Mouse (Mus musculus): ENCODE measurements around the gene Rabepk. TPM values are rescaled to one million over a fixed set of nuclear protein-coding genes. Genes with fewer than 3 reads are reported as not detected.
"Not testable (repeated sequence)": the region's sequence is repeated elsewhere in the genome, so short reads cannot be mapped to it uniquely, and the experiment has no call there.

The Rabepk gene
- total and polyA plus RNA-seq, 3 experiments: 62.1 to 88.4 (median 68.8) TPM

GRCm38 (mm10) chr2:34804172-34804571 is 4.5 kb upstream of the Rabepk start:
- Histone ChIP-seq H3K4me3 (replicated peaks in 1 of 3; ENCODE audit: low read depth in 2 of 3, low read length in 2 of 3, poor library complexity in 1 of 3) (no peak overlapping the region), H3K4me2 (ENCODE audit: insufficient read depth, low read depth, poor library complexity, severe bottlenecking) (peak overlapping the region; percentile 79; the same call in 1 of the 2 replicates), H3K9ac (ENCODE audit: insufficient read depth, low read depth) (peak overlapping the region; percentile 29; the same call in 1 of the 2 replicates), H3K27ac (ENCODE audit: insufficient read depth, low read depth) (no peak overlapping the region), H3K36me3 (replicated peaks in 1 of 2; ENCODE audit: control insufficient read depth in 1 of 2, insufficient read depth in 1 of 2, low read length in 1 of 2) (peaks cover 22 to 47% of the 10 kb centered on the region in 2 experiments), H3K4me1 (ENCODE audit: control insufficient read depth in 1 of 2, insufficient read depth in 2 of 2) (peaks cover 8 to 47% of the 10 kb centered on the region in 2 experiments), H3K9me3 (replicated peaks; ENCODE audit: low read length) (no peaks in the 10 kb centered on the region), H3K79me2 (replicated peaks; ENCODE audit: control insufficient read depth, extremely low read depth, insufficient read depth, poor library complexity, severe bottlenecking) (peaks cover 61% of the 10 kb centered on the region), H3K27me3 (replicated peaks) (no peaks in the 10 kb centered on the region)
- in situ Hi-C loops (cut with MboI; ENCODE audit: low pct_ligation_motif_present, low pct_unique_long_range_greater_than_20kb, low sequenced_read_pairs): no loop called here
- TF ChIP-seq MYC (IDR thresholded peaks at IDR 0.05; ENCODE audit: low read depth, low read length) (no peak), EP300 (IDR thresholded peaks at IDR 0.05; ENCODE audit: low read length) (no peak)
- DNase-seq (ENCODE audit: extremely low read depth): no peak
- dilution Hi-C loops (cut with MboI; ENCODE audit: extremely low pct_ligation_motif_present, extremely low pct_unique_long_range_greater_than_20kb, low sequenced_read_pairs): no loop called here

DNA sequence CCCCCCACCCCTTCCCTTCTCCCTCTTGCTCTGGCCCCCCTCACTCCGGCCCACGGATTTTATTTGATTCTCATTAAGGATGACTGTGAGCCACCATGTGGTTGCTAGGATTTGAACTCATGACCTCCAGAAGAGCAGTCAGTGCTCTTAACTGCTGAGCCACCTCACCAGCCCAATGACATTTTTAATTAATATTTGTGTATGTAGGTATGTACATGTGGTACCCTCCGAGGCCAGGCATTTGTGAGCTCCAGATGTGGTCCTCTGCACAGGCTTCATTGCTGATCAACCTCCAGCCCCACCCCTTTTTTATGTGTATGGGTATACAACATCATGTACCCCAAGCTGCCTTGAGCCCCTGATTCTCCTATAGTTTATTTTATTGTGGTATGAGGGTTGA is 4.0 kb upstream of the Rabepk start:
- Histone ChIP-seq H3K4me3 (replicated peaks in 1 of 3; ENCODE audit: low read depth in 2 of 3, low read length in 2 of 3, poor library complexity in 1 of 3) (peak overlapping the region in 2 of 3 experiments; percentile 27 to 55), H3K9me3 (replicated peaks; ENCODE audit: low read length) (no peaks in the 10 kb centered on the region), H3K79me2 (replicated peaks; ENCODE audit: control insufficient read depth, extremely low read depth, insufficient read depth, poor library complexity, severe bottlenecking) (peaks cover 57% of the 10 kb centered on the region), H3K4me1 (ENCODE audit: control insufficient read depth in 1 of 2, insufficient read depth in 2 of 2) (peaks cover 8 to 51% of the 10 kb centered on the region in 2 experiments), H3K27me3 (replicated peaks) (no peaks in the 10 kb centered on the region), H3K27ac (ENCODE audit: insufficient read depth, low read depth) (no peak overlapping the region), H3K9ac (ENCODE audit: insufficient read depth, low read depth) (peak overlapping the region; percentile 98; the same call in 1 of the 2 replicates), H3K36me3 (replicated peaks in 1 of 2; ENCODE audit: control insufficient read depth in 1 of 2, insufficient read depth in 1 of 2, low read length in 1 of 2) (peaks cover 18 to 43% of the 10 kb centered on the region in 2 experiments), H3K4me2 (ENCODE audit: insufficient read depth, low read depth, poor library complexity, severe bottlenecking) (peak overlapping the region; percentile 79)
- DNase-seq (ENCODE audit: extremely low read depth): no peak
- in situ Hi-C loops (cut with MboI; ENCODE audit: low pct_ligation_motif_present, low pct_unique_long_range_greater_than_20kb, low sequenced_read_pairs): no loop called here
- TF ChIP-seq JUND (conservative IDR thresholded peaks at IDR 0.05; ENCODE audit: low read depth, low read length) (no peak), NELFE (IDR thresholded peaks at IDR 0.05; ENCODE audit: low read depth, low read length) (no peak), ZKSCAN1 (IDR thresholded peaks at IDR 0.05; ENCODE audit: borderline replicate concordance, low read depth, low read length) (no peak)
- dilution Hi-C loops (cut with MboI; ENCODE audit: extremely low pct_ligation_motif_present, extremely low pct_unique_long_range_greater_than_20kb, low sequenced_read_pairs): no loop called here

DNA sequence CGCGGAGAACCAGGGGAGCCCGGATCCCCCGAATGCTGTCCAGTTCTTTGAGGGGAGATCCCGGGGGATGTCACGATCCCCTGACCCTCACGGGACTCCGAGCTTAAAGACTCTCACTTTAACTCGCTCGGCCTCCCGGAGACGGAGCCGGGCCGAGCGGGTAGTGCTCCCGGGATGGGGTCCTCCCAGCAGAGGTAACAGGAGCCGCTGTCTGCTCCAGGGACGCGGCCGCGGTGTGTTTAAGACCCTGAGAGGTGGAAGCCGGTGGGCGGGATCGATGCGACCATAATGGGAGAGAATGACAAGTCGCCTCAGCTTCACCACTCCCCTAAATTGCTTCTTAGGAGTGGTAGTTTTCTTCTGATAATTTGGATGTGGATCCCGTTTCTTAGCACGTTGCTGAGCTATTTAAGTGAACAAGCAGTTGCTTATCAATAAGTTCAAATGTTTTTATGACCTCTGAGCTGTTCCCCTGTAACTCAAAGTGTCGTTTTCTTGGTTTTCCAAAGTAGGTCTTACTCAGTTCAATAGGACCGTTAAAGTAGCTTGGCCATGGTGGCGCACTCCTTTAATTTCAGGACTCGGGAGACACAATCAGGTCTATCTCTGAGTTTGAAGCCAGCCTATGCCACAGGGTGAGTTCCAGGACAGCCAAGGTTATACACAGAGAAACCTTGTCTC is 3.0 kb upstream of the Rabepk start:
- DNase-seq (ENCODE audit: extremely low read depth); in situ Hi-C loops (cut with MboI; ENCODE audit: low pct_ligation_motif_present, low pct_unique_long_range_greater_than_20kb, low sequenced_read_pairs); H3K27me3 ChIP-seq (replicated peaks); H3K9me3 ChIP-seq (replicated peaks; ENCODE audit: low read length); dilution Hi-C loops (cut with MboI; ENCODE audit: extremely low pct_ligation_motif_present, extremely low pct_unique_long_range_greater_than_20kb, low sequenced_read_pairs): not testable (repeated sequence)
- Histone ChIP-seq H3K9ac (ENCODE audit: insufficient read depth, low read depth) (peak overlapping the region; percentile 98), H3K36me3 (replicated peaks in 1 of 2; ENCODE audit: control insufficient read depth in 1 of 2, insufficient read depth in 1 of 2, low read length in 1 of 2) (peaks cover 12 to 35% of the 10 kb centered on the region in 2 experiments), H3K4me1 (ENCODE audit: control insufficient read depth in 1 of 2, insufficient read depth in 2 of 2) (peaks cover 3 to 53% of the 10 kb centered on the region in 2 experiments), H3K27ac (ENCODE audit: insufficient read depth, low read depth) (peak overlapping the region; percentile 77), H3K79me2 (replicated peaks; ENCODE audit: control insufficient read depth, extremely low read depth, insufficient read depth, poor library complexity, severe bottlenecking) (peaks cover 48% of the 10 kb centered on the region), H3K4me2 (ENCODE audit: insufficient read depth, low read depth, poor library complexity, severe bottlenecking) (peak overlapping the region; percentile 57), H3K4me3 (replicated peaks in 1 of 3; ENCODE audit: low read depth in 2 of 3, low read length in 2 of 3, poor library complexity in 1 of 3) (peak overlapping the region; percentile 62 to 78 (median 64))
- 0 out of 2 replicates have a peak, but pooled peaks have one; percentile 7 for TF ChIP-seq SIN3A (IDR thresholded peaks at IDR 0.05; ENCODE audit: low read length)
- peak; percentile 70; the same call in 1 of the 2 replicates for TF ChIP-seq CHD1 (IDR thresholded peaks at IDR 0.05; ENCODE audit: low read depth, low read length)
- peak in 1 of 2 experiments; percentile 13; a peak in 1 of 4 replicates for TF ChIP-seq CTCF (conservative IDR thresholded peaks at IDR 0.05 in 1 of 2, IDR thresholded peaks at IDR 0.05 in 1 of 2; ENCODE audit: low read depth in 2 of 2, low read length in 2 of 2)

All from CH12.LX (cell line).